Mouse (Mus musculus) heart, adult 2 months (tissue): ENCODE results near the gene Cdc37.

Experiments
- CTCF ChIP-seq: fragments of 200-600 bp; IDR thresholded peaks from 2 replicates; pipeline ENCODE4 v1.8.1; 2022; ENCODE audit warnings: antibody characterized with exemption, mild to moderate bottlenecking, moderate library complexity
- EP300 ChIP-seq: fragments of 200-500 bp; IDR thresholded peaks from 2 replicates; pipeline ENCODE4 v1.6.1; 2011; ENCODE audit warnings: low read depth, low read length, control low read depth; ENCODE audit not compliant: insufficient read depth
- POLR2A ChIP-seq: fragments of 200-500 bp; IDR thresholded peaks from 2 replicates; pipeline ENCODE4 v1.6.1; 2011; ENCODE audit warnings: mild to moderate bottlenecking, low read depth, low read length, control low read depth; ENCODE audit not compliant: insufficient read depth

DNA sequence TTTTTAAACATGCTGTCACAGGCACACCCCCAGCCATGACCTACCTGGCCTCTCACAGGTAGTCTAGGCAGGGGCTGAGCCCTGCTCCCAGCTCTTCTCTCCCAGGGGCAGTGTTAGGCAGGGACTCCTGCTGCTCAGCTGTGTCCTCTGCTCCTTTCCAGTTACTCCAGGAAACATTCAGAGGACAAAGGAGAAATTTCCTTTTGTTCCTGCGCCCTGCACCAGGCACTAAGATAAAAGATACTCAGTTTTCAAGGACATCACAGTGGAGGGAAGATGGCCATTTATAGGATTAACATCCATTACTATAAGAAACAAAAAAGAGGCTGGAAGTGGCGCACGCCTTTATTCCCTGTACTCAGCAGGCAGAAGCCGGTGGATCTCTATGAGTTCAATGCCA is 53.8 kb downstream of the Cdc37 start:
- TF ChIP-seq CTCF (no peak), POLR2A (no peak), EP300 (no peak)
